Mouse (Mus musculus) pancreas, adult 10 weeks (tissue): ENCODE measurements around the gene Gm6370. TPM values are rescaled to one million over a fixed set of nuclear protein-coding genes. Genes with fewer than 3 reads are reported as not detected.

Experiments
- polyA plus RNA-seq: library from polyadenylated mRNA; stranded (reverse); fragments of 350-450 nt; fragmentation: Illumina TruSeq; extraction: RNeasy Lipid Tissue Mini Kit (QIAGEN cat#74804); gene quantifications from one replicate; pipeline ENCODE4 v1.2.3, GENCODE M21; 2015; ENCODE audit warnings: low read depth, low replicate concordance; ENCODE audit not compliant: insufficient read depth

Gene Gm6370
- not detected for polyA plus RNA-seq

DNA sequence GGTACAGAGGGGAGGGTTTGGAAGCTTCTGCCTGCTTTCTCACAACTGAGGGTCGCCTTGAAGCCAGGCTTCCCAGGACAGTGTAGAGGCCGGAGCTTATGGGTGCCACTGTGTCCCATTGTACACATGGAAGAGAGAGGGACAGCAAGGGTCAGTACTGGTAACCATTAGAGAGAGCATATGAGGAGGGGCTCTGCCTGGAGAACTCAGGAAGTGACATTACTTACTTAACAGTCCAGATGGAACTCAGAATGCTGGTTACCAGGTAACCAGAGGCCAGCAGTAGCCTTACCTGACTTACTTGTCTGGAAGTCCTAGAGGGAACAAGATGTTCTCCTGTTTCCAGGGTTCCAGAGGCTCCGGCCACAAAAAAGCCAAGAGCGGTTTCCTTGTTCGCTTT lies at the start of gene Gm6370:
Gene Gm6370, plus strand, starts transcription at position 301 of the 400 bp plus-strand sequence.

DNA sequence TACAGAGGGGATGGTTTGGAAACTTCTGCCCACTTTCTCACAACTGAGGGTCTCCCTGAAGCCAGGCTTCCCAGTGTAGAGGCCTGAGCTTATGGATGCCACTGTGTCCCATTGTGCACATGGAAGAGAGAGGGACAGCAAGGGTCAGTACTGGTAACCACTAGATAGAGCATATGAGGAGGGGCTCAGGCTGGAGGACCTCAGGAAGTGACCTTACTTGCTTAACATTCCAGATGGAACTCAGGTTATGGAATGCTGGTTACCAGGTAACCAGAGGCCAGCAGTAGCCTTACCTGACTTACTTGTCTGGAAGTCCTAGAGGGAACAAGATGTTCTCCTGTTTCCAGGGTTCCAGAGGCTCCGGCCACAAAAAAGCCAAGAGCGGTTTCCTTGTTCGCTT lies 9.5 kb upstream of the Gm6370 start, which contains the start of gene Gm6408:
Gene Gm6408, plus strand, starts transcription at position 301 of the 400 bp plus-strand sequence.

DNA sequence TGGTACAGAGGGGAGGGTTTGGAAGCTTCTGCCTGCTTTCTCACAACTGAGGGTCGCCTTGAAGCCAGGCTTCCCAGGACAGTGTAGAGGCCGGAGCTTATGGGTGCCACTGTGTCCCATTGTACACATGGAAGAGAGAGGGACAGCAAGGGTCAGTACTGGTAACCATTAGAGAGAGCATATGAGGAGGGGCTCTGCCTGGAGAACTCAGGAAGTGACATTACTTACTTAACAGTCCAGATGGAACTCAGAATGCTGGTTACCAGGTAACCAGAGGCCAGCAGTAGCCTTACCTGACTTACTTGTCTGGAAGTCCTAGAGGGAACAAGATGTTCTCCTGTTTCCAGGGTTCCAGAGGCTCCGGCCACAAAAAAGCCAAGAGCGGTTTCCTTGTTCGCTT lies 10.9 kb downstream of the Gm6370 start, which contains the start of gene 4930449I24Rik:
Gene 4930449I24Rik, plus strand, starts transcription at position 301 of the 400 bp plus-strand sequence.

DNA sequence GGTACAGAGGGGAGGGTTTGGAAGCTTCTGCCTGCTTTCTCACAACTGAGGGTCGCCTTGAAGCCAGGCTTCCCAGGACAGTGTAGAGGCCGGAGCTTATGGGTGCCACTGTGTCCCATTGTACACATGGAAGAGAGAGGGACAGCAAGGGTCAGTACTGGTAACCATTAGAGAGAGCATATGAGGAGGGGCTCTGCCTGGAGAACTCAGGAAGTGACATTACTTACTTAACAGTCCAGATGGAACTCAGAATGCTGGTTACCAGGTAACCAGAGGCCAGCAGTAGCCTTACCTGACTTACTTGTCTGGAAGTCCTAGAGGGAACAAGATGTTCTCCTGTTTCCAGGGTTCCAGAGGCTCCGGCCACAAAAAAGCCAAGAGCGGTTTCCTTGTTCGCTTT lies 22.7 kb downstream of the Gm6370 start, which contains the start of gene Gm3402:
Gene Gm3402, plus strand, starts transcription at position 301 of the 400 bp plus-strand sequence.

DNA sequence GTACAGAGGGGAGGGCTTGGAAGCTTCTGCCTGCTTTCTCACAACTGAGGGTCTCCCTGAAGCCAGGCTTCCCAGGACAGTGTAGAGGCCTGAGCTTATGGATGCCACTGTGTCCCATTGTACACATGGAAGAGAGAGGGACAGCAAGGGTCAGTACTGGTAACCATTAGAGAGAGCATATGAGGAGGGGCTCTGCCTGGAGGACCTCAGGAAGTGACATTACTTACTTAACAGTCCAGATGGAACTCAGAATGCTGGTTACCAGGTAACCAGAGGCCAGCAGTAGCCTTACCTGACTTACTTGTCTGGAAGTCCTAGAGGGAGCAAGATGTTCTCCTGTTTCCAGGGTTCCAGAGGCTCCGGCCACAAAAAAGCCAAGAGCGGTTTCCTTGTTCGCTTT lies 34.3 kb downstream of the Gm6370 start, which contains the start of gene Gm3404:
Gene Gm3404, plus strand, starts transcription at position 301 of the 400 bp plus-strand sequence.

DNA sequence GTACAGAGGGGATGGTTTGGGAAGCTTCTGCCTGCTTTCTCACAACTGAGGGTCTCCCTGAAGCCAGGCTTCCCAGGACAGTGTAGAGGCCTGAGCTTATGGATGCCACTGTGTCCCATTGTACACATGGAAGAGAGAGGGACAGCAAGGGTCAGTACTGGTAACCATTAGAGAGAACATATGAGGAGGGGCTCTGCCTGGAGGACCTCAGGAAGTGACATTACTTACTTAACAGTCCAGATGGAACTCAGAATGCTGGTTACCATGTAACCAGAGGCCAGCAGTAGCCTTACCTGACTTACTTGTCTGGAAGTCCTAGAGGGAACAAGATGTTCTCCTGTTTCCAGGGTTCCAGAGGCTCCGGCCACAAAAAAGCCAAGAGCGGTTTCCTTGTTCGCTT lies 46.2 kb downstream of the Gm6370 start, which contains the start of gene Gm3409:
Gene Gm3409, plus strand, starts transcription at position 301 of the 400 bp plus-strand sequence.

Other genes with a start within 250 kb of the Gm6370 start
- gene Wasf3, start 106.4 kb upstream of the Gm6370 start, polyA plus RNA-seq = 1.1 TPM
- not detected for gene Gm6408, start 9.4 kb upstream of the Gm6370 start, polyA plus RNA-seq
- gene 4930449I24Rik, start 11.0 kb downstream of the Gm6370 start, polyA plus RNA-seq = not detected
- not detected for gene Gm3402, start 22.8 kb downstream of the Gm6370 start, polyA plus RNA-seq
- gene Gm3404, start 34.4 kb downstream of the Gm6370 start, polyA plus RNA-seq = not detected
- not detected for gene Gm3409, start 46.3 kb downstream of the Gm6370 start, polyA plus RNA-seq
- gene Gm3415, start 64.8 kb downstream of the Gm6370 start, polyA plus RNA-seq = not detected
- gene Gpr12, start 93.9 kb downstream of the Gm6370 start, polyA plus RNA-seq = not detected